ENCODE assay signal across 18 mouse cellular contexts in genomic region chr5:65717063-65717902, GRCm38 (mm10). TPM values are rescaled to one million over a fixed set of nuclear protein-coding genes. Genes with fewer than 3 reads are reported as not detected.
DNase-seq lines count a peak whose midpoint lies in the region; ATAC-seq and TF ChIP-seq lines count a peak whose summit lies in the region.
"Had no signal": no experiment of that assay in that cellular context is flagged by ENCODE, and none has a peak within 500 bp of the region (broad histone marks: within the 10 kb centered on the region; RNA-seq: fewer than 3 reads in every experiment).

No protein-coding gene starts in this region.

- intact Hi-C loops in heart, postnatal 14 days (cut with DNase I) = no loop called here

- H3K9me3 ChIP-seq in kidney, postnatal 0 days (replicated peaks; ENCODE audit: low read length) = no peaks in the 10 kb centered on the region
- H3K9me3 ChIP-seq in heart, embryonic 16.5 days (replicated peaks; ENCODE audit: control insufficient read depth, low read length) = no peaks in the 10 kb centered on the region
- no peaks in the 10 kb centered on the region for H3K9me3 ChIP-seq in hindbrain, embryonic 12.5 days (replicated peaks)
- H3K9me3 ChIP-seq: forebrain, embryonic 13.5 days; limb, embryonic 15.5 days; neural tube, embryonic 12.5 days; stomach, embryonic 15.5 days had no signal

- no peaks in the 10 kb centered on the region for H3K36me3 ChIP-seq in kidney, postnatal 0 days (ENCODE audit: insufficient read depth, low read length)
- H3K36me3 ChIP-seq in heart, embryonic 16.5 days (ENCODE audit: control insufficient read depth, insufficient read depth) = no peaks in the 10 kb centered on the region
- no peaks in the 10 kb centered on the region for H3K36me3 ChIP-seq in hindbrain, embryonic 12.5 days
- H3K36me3 ChIP-seq: limb, embryonic 15.5 days; neural tube, embryonic 12.5 days; stomach, embryonic 15.5 days had no signal

- H3K27me3 ChIP-seq in kidney, postnatal 0 days (ENCODE audit: insufficient read depth, low read length) = no peaks in the 10 kb centered on the region
- no peaks in the 10 kb centered on the region for H3K27me3 ChIP-seq in heart, embryonic 16.5 days (ENCODE audit: control insufficient read depth, insufficient read depth, low read length)
- no peaks in the 10 kb centered on the region for H3K27me3 ChIP-seq in hindbrain, embryonic 12.5 days
- H3K27me3 ChIP-seq: forebrain, embryonic 13.5 days; limb, embryonic 15.5 days; neural tube, embryonic 12.5 days; stomach, embryonic 15.5 days had no signal

- no peak overlapping the region for H3K4me3 ChIP-seq in kidney, postnatal 0 days (replicated peaks; ENCODE audit: low read depth, low read length)
- H3K4me3 ChIP-seq in heart, embryonic 16.5 days (ENCODE audit: low read length) = no peak overlapping the region
- no peak overlapping the region for H3K4me3 ChIP-seq in hindbrain, embryonic 12.5 days
- H3K4me3 ChIP-seq: forebrain, embryonic 13.5 days; limb, embryonic 15.5 days; neural tube, embryonic 12.5 days; stomach, embryonic 15.5 days had no signal

- H3K9ac ChIP-seq in kidney, postnatal 0 days (ENCODE audit: low read depth, low read length) = no peak overlapping the region
- no peak overlapping the region for H3K9ac ChIP-seq in heart, embryonic 16.5 days (ENCODE audit: low read length)
- no peak overlapping the region for H3K9ac ChIP-seq in hindbrain, embryonic 12.5 days
- H3K9ac ChIP-seq: forebrain, embryonic 13.5 days; hindbrain, embryonic 14.5 days; limb, embryonic 15.5 days; neural tube, embryonic 12.5 days; stomach, embryonic 15.5 days had no signal

- ATAC-seq in kidney, postnatal 0 days (replicated peaks; ENCODE audit: low FRiP score, low read depth) = no peak
- peak; percentile 41 for ATAC-seq in heart, embryonic 16.5 days (replicated peaks; ENCODE audit: extremely low read depth, insufficient read depth, low FRiP score)
- 0 out of 2 replicates have a peak, but pooled peaks have one; percentile 35 for ATAC-seq in monocyte, adult 5-6 weeks (replicated peaks; ENCODE audit: insufficient number of reproducible peaks, low FRiP score, low TSS enrichment, poor library complexity, severe bottlenecking)
- no peak for ATAC-seq in hindbrain, embryonic 12.5 days (ENCODE audit: low FRiP score)
- ATAC-seq: forebrain, embryonic 13.5 days had no signal

- no peak overlapping the region for H3K4me2 ChIP-seq in kidney, postnatal 0 days (ENCODE audit: low read length)
- H3K4me2 ChIP-seq in heart, embryonic 16.5 days (ENCODE audit: low read depth, low read length) = no peak overlapping the region
- no peak overlapping the region for H3K4me2 ChIP-seq in hindbrain, embryonic 12.5 days (replicated peaks)
- H3K4me2 ChIP-seq: forebrain, embryonic 13.5 days; hindbrain, embryonic 14.5 days; limb, embryonic 15.5 days; neural tube, embryonic 12.5 days; stomach, embryonic 15.5 days had no signal

- WGBS in kidney, postnatal 0 days = 71% methylated on average over 18 of the region's 18 CpGs
- 72% methylated on average over 18 of the region's 18 CpGs for WGBS in heart, embryonic 16.5 days
- 85% methylated on average over 18 of the region's 18 CpGs for WGBS in hindbrain, embryonic 12.5 days

- TF ChIP-seq CTCF in kidney, postnatal 0 days (IDR thresholded peaks at IDR 0.05; ENCODE audit: low read depth) = no peak

- DNase-seq in heart, adult 11 months = peak; percentile 88
- no peak for DNase-seq in heart, postnatal 14 days
- DNase-seq in kidney, postnatal 0 days (ENCODE audit: low spot score) = peak; percentile 21
- no peak for DNase-seq in kidney, adult 9 months
- no peak for DNase-seq in right cerebral cortex, postnatal 4 days
- DNase-seq: adrenal gland, adult 8-10 months; cerebellum, postnatal 25 days; kidney, adult 11 months; lung, postnatal 10 days; thymus, adult 2 months had no signal

- H3K27ac ChIP-seq in kidney, postnatal 0 days = no peak overlapping the region
- H3K27ac ChIP-seq in heart, embryonic 16.5 days (ENCODE audit: low read length) = peak overlapping the region; percentile 68
- no peak overlapping the region for H3K27ac ChIP-seq in hindbrain, embryonic 12.5 days
- H3K27ac ChIP-seq: forebrain, embryonic 13.5 days; hindbrain, embryonic 14.5 days; limb, embryonic 15.5 days; neural tube, embryonic 12.5 days; stomach, embryonic 15.5 days had no signal

- no peaks in the 10 kb centered on the region for H3K4me1 ChIP-seq in kidney, postnatal 0 days (replicated peaks; ENCODE audit: insufficient read depth, low read length)
- H3K4me1 ChIP-seq in heart, embryonic 16.5 days (ENCODE audit: control insufficient read depth, insufficient read depth, low read length) = no peaks in the 10 kb centered on the region
- no peaks in the 10 kb centered on the region for H3K4me1 ChIP-seq in hindbrain, embryonic 12.5 days
- H3K4me1 ChIP-seq: forebrain, embryonic 13.5 days; limb, embryonic 15.5 days; neural tube, embryonic 12.5 days; stomach, embryonic 15.5 days had no signal

RNA-seq across cellular contexts. Expression of gene Pds5a, which starts 19.2 kb away (rescaled TPM):
- 10 to 100 TPM; 59.8 to 67.0 TPM for total RNA-seq in heart, postnatal 14 days (2021)
- 35.2 and 37.8 TPM in 2 replicates for polyA plus RNA-seq in kidney, postnatal 0 days (2015; fragmentation: Nextera tagmentation; extraction: Ambion mirVana)
- polyA plus RNA-seq in heart, embryonic 16.5 days (2015; fragmentation: Nextera tagmentation; extraction: Ambion mirVana) = 32.3 and 32.6 TPM in 2 replicates
- 172 to 257 TPM (median 179 TPM) in 3 replicates for total RNA-seq in monocyte, adult 5-6 weeks (2017)
- 102 and 109 TPM in 2 replicates for polyA plus RNA-seq in hindbrain, embryonic 12.5 days (2016; fragmentation: Nextera tagmentation; extraction: Ambion mirVana)

RNA-seq across cellular contexts. Expression of gene N4bp2, which starts 46.0 kb away (rescaled TPM):
- 10 to 100 TPM; 22.7 to 27.1 TPM for total RNA-seq in heart, postnatal 14 days (2021)
- polyA plus RNA-seq in kidney, postnatal 0 days (2015; fragmentation: Nextera tagmentation; extraction: Ambion mirVana) = 14.9 and 15.8 TPM in 2 replicates
- polyA plus RNA-seq in heart, embryonic 16.5 days (2015; fragmentation: Nextera tagmentation; extraction: Ambion mirVana) = 10.5 and 10.8 TPM in 2 replicates
- 28.2 to 33.1 TPM (median 28.9 TPM) in 3 replicates for total RNA-seq in monocyte, adult 5-6 weeks (2017)
- 37.4 and 41.6 TPM in 2 replicates for polyA plus RNA-seq in hindbrain, embryonic 12.5 days (2016; fragmentation: Nextera tagmentation; extraction: Ambion mirVana)

Comparison
In these comparisons a context has a peak if more than half of its experiments do, and no peak if none do; other contexts are left out.
1. DNase-seq: peak in heart, adult 11 months (single experiment) and kidney, postnatal 0 days (single experiment); none in heart, postnatal 14 days (0 of 2), kidney, adult 9 months (single experiment) and right cerebral cortex, postnatal 4 days (single experiment).
2. ATAC-seq: peak in heart, embryonic 16.5 days (single experiment) and monocyte, adult 5-6 weeks (single experiment); none in kidney, postnatal 0 days (single experiment) and hindbrain, embryonic 12.5 days (single experiment).